Mouse (Mus musculus): ENCODE data around the gene Plcg2. TPM values are rescaled to one million over a fixed set of nuclear protein-coding genes. Genes with fewer than 3 reads are reported as not detected.

Plcg2 gene
- polyA plus RNA-seq, 1 experiment from 2014 or later: 0.85 TPM

- no peaks in the 10 kb centered on the region for H3K27me3 ChIP-seq (replicated peaks; ENCODE audit: control insufficient read depth, insufficient read depth, low read length)
- no peak overlapping the region for H3K27ac ChIP-seq (ENCODE audit: low read length)
- no peak overlapping the region for H3K4me3 ChIP-seq (replicated peaks; ENCODE audit: low read length)
- H3K36me3 ChIP-seq (ENCODE audit: control insufficient read depth, insufficient read depth): no peaks in the 10 kb centered on the region
- peaks cover 14% of the 10 kb centered on the region for H3K4me1 ChIP-seq (replicated peaks; ENCODE audit: control insufficient read depth, insufficient read depth, low read length)
- no peak overlapping the region for H3K9ac ChIP-seq (replicated peaks; ENCODE audit: low read depth, low read length)
- ATAC-seq: no peak
- 0 out of 2 replicates have a peak, but pooled peaks cover 2% of the 10 kb centered on the region for H3K9me3 ChIP-seq (ENCODE audit: control insufficient read depth, low read length)
- H3K4me2 ChIP-seq (ENCODE audit: low read length): no peak overlapping the region
- 90% methylated on average over 10 of the region's 10 CpGs for WGBS
Observed at GRCm38 (mm10) chr8:117467466-117467865, 30.6 kb upstream of the Plcg2 start.

GRCm38 (mm10) chr8:117469431-117470341 lies 28.4 kb upstream of the Plcg2 start:
- Histone ChIP-seq H3K27ac (ENCODE audit: low read length) (peak overlapping the region; percentile 75), H3K27me3 (replicated peaks; ENCODE audit: control insufficient read depth, insufficient read depth, low read length) (no peaks in the 10 kb centered on the region), H3K4me2 (ENCODE audit: low read length) (peak overlapping the region; percentile 51), H3K4me3 (replicated peaks; ENCODE audit: low read length) (peak overlapping the region; percentile 30), H3K9ac (replicated peaks; ENCODE audit: low read depth, low read length) (peak overlapping the region; percentile 47), H3K9me3 (ENCODE audit: control insufficient read depth, low read length) (no peaks in the 10 kb centered on the region), H3K36me3 (ENCODE audit: control insufficient read depth, insufficient read depth) (no peaks in the 10 kb centered on the region), H3K4me1 (replicated peaks; ENCODE audit: control insufficient read depth, insufficient read depth, low read length) (peaks cover 12% of the 10 kb centered on the region)
- ATAC-seq: peak; percentile 45
- 31% methylated on average over 16 of the region's 16 CpGs for WGBS

- Histone ChIP-seq H3K27me3 (replicated peaks; ENCODE audit: control insufficient read depth, insufficient read depth, low read length) (no peaks in the 10 kb centered on the region), H3K36me3 (ENCODE audit: control insufficient read depth, insufficient read depth) (no peaks in the 10 kb centered on the region), H3K9me3 (ENCODE audit: control insufficient read depth, low read length) (no peaks in the 10 kb centered on the region), H3K27ac (ENCODE audit: low read length) (peak overlapping the region; percentile 75), H3K4me2 (ENCODE audit: low read length) (peak overlapping the region; percentile 51), H3K4me3 (replicated peaks; ENCODE audit: low read length) (peak overlapping the region; percentile 30), H3K4me1 (replicated peaks; ENCODE audit: control insufficient read depth, insufficient read depth, low read length) (peaks cover 12% of the 10 kb centered on the region), H3K9ac (replicated peaks; ENCODE audit: low read depth, low read length) (peak overlapping the region; percentile 47)
- 0% methylated on average over 8 of the region's 14 CpGs for WGBS
- peak; percentile 89 for ATAC-seq
Observed at GRCm38 (mm10) chr8:117470342-117470781, 27.7 kb upstream of the Plcg2 start.

GRCm38 (mm10) chr8:117471174-117471573 lies 26.9 kb upstream of the Plcg2 start:
- peak; percentile 16; the same call in 1 of the 2 replicates for ATAC-seq
- no peak overlapping the region for H3K9ac ChIP-seq (replicated peaks; ENCODE audit: low read depth, low read length)
- WGBS: 9% methylated on average over 3 of the region's 3 CpGs

GRCm38 (mm10) chr8:117471655-117472054 lies 26.4 kb upstream of the Plcg2 start:
- 82% methylated on average over 9 of the region's 9 CpGs for WGBS
- ATAC-seq: no peak
- no peaks in the 10 kb centered on the region for H3K36me3 ChIP-seq (ENCODE audit: control insufficient read depth, insufficient read depth)
- no peaks in the 10 kb centered on the region for H3K27me3 ChIP-seq (replicated peaks; ENCODE audit: control insufficient read depth, insufficient read depth, low read length)
- no peak overlapping the region for H3K4me2 ChIP-seq (ENCODE audit: low read length)
- peaks cover 12% of the 10 kb centered on the region for H3K4me1 ChIP-seq (replicated peaks; ENCODE audit: control insufficient read depth, insufficient read depth, low read length)
- H3K9ac ChIP-seq (replicated peaks; ENCODE audit: low read depth, low read length): no peak overlapping the region
- no peak overlapping the region for H3K4me3 ChIP-seq (replicated peaks; ENCODE audit: low read length)
- H3K9me3 ChIP-seq (ENCODE audit: control insufficient read depth, low read length): no peaks in the 10 kb centered on the region
- no peak overlapping the region for H3K27ac ChIP-seq (ENCODE audit: low read length)

More at GRCm38 (mm10) chr8:117471174-117471573, 26.9 kb upstream of the Plcg2 start:
- peaks cover 12% of the 10 kb centered on the region for H3K4me1 ChIP-seq (replicated peaks; ENCODE audit: control insufficient read depth, insufficient read depth, low read length)
- H3K4me3 ChIP-seq (replicated peaks; ENCODE audit: low read length): no peak overlapping the region
- no peak overlapping the region for H3K27ac ChIP-seq (ENCODE audit: low read length)
- H3K27me3 ChIP-seq (replicated peaks; ENCODE audit: control insufficient read depth, insufficient read depth, low read length): no peaks in the 10 kb centered on the region
- H3K36me3 ChIP-seq (ENCODE audit: control insufficient read depth, insufficient read depth): no peaks in the 10 kb centered on the region
- no peak overlapping the region for H3K4me2 ChIP-seq (ENCODE audit: low read length)
- no peaks in the 10 kb centered on the region for H3K9me3 ChIP-seq (ENCODE audit: control insufficient read depth, low read length)

GRCm38 (mm10) chr8:117472332-117472731 lies 25.8 kb upstream of the Plcg2 start:
- ATAC-seq: no peak
- H3K9me3 ChIP-seq (ENCODE audit: control insufficient read depth, low read length): no peaks in the 10 kb centered on the region
- no peak overlapping the region for H3K9ac ChIP-seq (replicated peaks; ENCODE audit: low read depth, low read length)
- no peaks in the 10 kb centered on the region for H3K36me3 ChIP-seq (ENCODE audit: control insufficient read depth, insufficient read depth)
- no peak overlapping the region for H3K4me3 ChIP-seq (replicated peaks; ENCODE audit: low read length)
- no peak overlapping the region for H3K27ac ChIP-seq (ENCODE audit: low read length)
- WGBS: 86% methylated on average over 4 of the region's 4 CpGs
- H3K4me1 ChIP-seq (replicated peaks; ENCODE audit: control insufficient read depth, insufficient read depth, low read length): peaks cover 12% of the 10 kb centered on the region
- no peaks in the 10 kb centered on the region for H3K27me3 ChIP-seq (replicated peaks; ENCODE audit: control insufficient read depth, insufficient read depth, low read length)
- H3K4me2 ChIP-seq (ENCODE audit: low read length): no peak overlapping the region

- H3K4me3 ChIP-seq (replicated peaks; ENCODE audit: low read length): no peak overlapping the region
- peak; percentile 49; the same call in 1 of the 2 replicates for ATAC-seq
- H3K9ac ChIP-seq (replicated peaks; ENCODE audit: low read depth, low read length): no peak overlapping the region
- no peak overlapping the region for H3K4me2 ChIP-seq (ENCODE audit: low read length)
- 0% methylated on average over 5 of the region's 5 CpGs for WGBS
- H3K9me3 ChIP-seq (ENCODE audit: control insufficient read depth, low read length): no peaks in the 10 kb centered on the region
- no peak overlapping the region for H3K27ac ChIP-seq (ENCODE audit: low read length)
- H3K27me3 ChIP-seq (replicated peaks; ENCODE audit: control insufficient read depth, insufficient read depth, low read length): no peaks in the 10 kb centered on the region
- peaks cover 8% of the 10 kb centered on the region for H3K4me1 ChIP-seq (replicated peaks; ENCODE audit: control insufficient read depth, insufficient read depth, low read length)
- no peaks in the 10 kb centered on the region for H3K36me3 ChIP-seq (ENCODE audit: control insufficient read depth, insufficient read depth)
Observed at GRCm38 (mm10) chr8:117474944-117475343, 23.1 kb upstream of the Plcg2 start.

- Histone ChIP-seq H3K4me3 (replicated peaks; ENCODE audit: low read length) (no peak overlapping the region), H3K27ac (ENCODE audit: low read length) (no peak overlapping the region), H3K36me3 (ENCODE audit: control insufficient read depth, insufficient read depth) (no peaks in the 10 kb centered on the region), H3K9ac (replicated peaks; ENCODE audit: low read depth, low read length) (no peak overlapping the region), H3K27me3 (replicated peaks; ENCODE audit: control insufficient read depth, insufficient read depth, low read length) (no peaks in the 10 kb centered on the region), H3K9me3 (ENCODE audit: control insufficient read depth, low read length) (no peaks in the 10 kb centered on the region), H3K4me1 (replicated peaks; ENCODE audit: control insufficient read depth, insufficient read depth, low read length) (0 out of 2 replicates have a peak, but pooled peaks cover 2% of the 10 kb centered on the region), H3K4me2 (ENCODE audit: low read length) (no peak overlapping the region)
- ATAC-seq: no peak
- 77% methylated on average over 7 of the region's 7 CpGs for WGBS
Observed at GRCm38 (mm10) chr8:117475819-117476218, 22.3 kb upstream of the Plcg2 start.

- Histone ChIP-seq H3K4me3 (replicated peaks; ENCODE audit: low read length) (no peak overlapping the region), H3K4me1 (replicated peaks; ENCODE audit: control insufficient read depth, insufficient read depth, low read length) (no peaks in the 10 kb centered on the region), H3K9me3 (ENCODE audit: control insufficient read depth, low read length) (no peaks in the 10 kb centered on the region), H3K27me3 (replicated peaks; ENCODE audit: control insufficient read depth, insufficient read depth, low read length) (no peaks in the 10 kb centered on the region), H3K27ac (ENCODE audit: low read length) (no peak overlapping the region), H3K4me2 (ENCODE audit: low read length) (no peak overlapping the region), H3K36me3 (ENCODE audit: control insufficient read depth, insufficient read depth) (no peaks in the 10 kb centered on the region), H3K9ac (replicated peaks; ENCODE audit: low read depth, low read length) (no peak overlapping the region)
- ATAC-seq: no peak
Observed at GRCm38 (mm10) chr8:117478082-117478481, 20.0 kb upstream of the Plcg2 start.
